Mouse (Mus musculus) CD8-positive naive resting alpha-beta T cell, adult 2 months (primary cell): ENCODE measurements around the gene Umps.

Experiments used
- DNase-seq, 2 experiments: peaks; one replicate each; pipeline ENCODE4 v3.0.0; 2022; ENCODE audit warnings: low read depth in 2 of 2, low spot score in 2 of 2

The Umps gene

GRCm38 (mm10) chr16:33963509-33963908 is 3.3 kb downstream of the Umps start:
- DNase-seq, result no peak

- DNase-seq, result no peak
Observed at GRCm38 (mm10) chr16:33954793-33955192, 12.0 kb downstream of the Umps start.

GRCm38 (mm10) chr16:33953008-33953407 is 13.8 kb downstream of the Umps start:
- DNase-seq, result no peak

GRCm38 (mm10) chr16:33950830-33951229 is 16.0 kb downstream of the Umps start:
- peak; percentile 46 to 62 for DNase-seq

GRCm38 (mm10) chr16:33950386-33950785 is 16.5 kb downstream of the Umps start:
- no peak for DNase-seq

GRCm38 (mm10) chr16:33947664-33948571 is 18.9 kb downstream of the Umps start:
- DNase-seq, result no peak

GRCm38 (mm10) chr16:33946021-33946420 is 20.8 kb downstream of the Umps start:
- no peak for DNase-seq

- DNase-seq, result no peak
Observed at GRCm38 (mm10) chr16:33944772-33945171, 22.1 kb downstream of the Umps start.

GRCm38 (mm10) chr16:33944126-33944525 is 22.7 kb downstream of the Umps start:
- DNase-seq, result no peak

GRCm38 (mm10) chr16:33943388-33943787 is 23.4 kb downstream of the Umps start:
- no peak for DNase-seq

GRCm38 (mm10) chr16:33942341-33942740 is 24.5 kb downstream of the Umps start:
- no peak for DNase-seq

- no peak for DNase-seq
Observed at GRCm38 (mm10) chr16:33941271-33941781, 25.5 kb downstream of the Umps start.

- DNase-seq, result no peak
Observed at GRCm38 (mm10) chr16:33940095-33940494, 26.7 kb downstream of the Umps start.

- no peak for DNase-seq
Observed at GRCm38 (mm10) chr16:33939636-33940035, 27.2 kb downstream of the Umps start.

- DNase-seq, result no peak
Observed at GRCm38 (mm10) chr16:33939133-33939531, 27.7 kb downstream of the Umps start.

- no peak for DNase-seq
Observed at GRCm38 (mm10) chr16:33938311-33939132, 28.3 kb downstream of the Umps start.

GRCm38 (mm10) chr16:33937567-33937966 is 29.3 kb downstream of the Umps start:
- no peak for DNase-seq

- no peak for DNase-seq
Observed at GRCm38 (mm10) chr16:33936885-33937284, 30.0 kb downstream of the Umps start.

GRCm38 (mm10) chr16:33935407-33935785 is 31.4 kb downstream of the Umps start:
- no peak for DNase-seq

- no peak for DNase-seq
Observed at GRCm38 (mm10) chr16:33934701-33935406, 32.0 kb downstream of the Umps start.

GRCm38 (mm10) chr16:33933411-33933810 is 33.4 kb downstream of the Umps start:
- DNase-seq, result no peak
